Mouse (Mus musculus) heart, adult 10 weeks (tissue): ENCODE results near the gene Slco1a4. TPM values are rescaled to one million over a fixed set of nuclear protein-coding genes. Genes with fewer than 3 reads are reported as not detected.

Experiments used
- polyA plus RNA-seq: library from polyadenylated mRNA; stranded (reverse); fragments of 350-450 nt; fragmentation: Illumina TruSeq; extraction: RNeasy Lipid Tissue Mini Kit (QIAGEN cat#74804); gene quantifications from one replicate; pipeline ENCODE4 v1.2.3, GENCODE M21; 2014; ENCODE audit warnings: low read depth, low replicate concordance

Gene Slco1a4
- 0.94 TPM for polyA plus RNA-seq

DNA sequence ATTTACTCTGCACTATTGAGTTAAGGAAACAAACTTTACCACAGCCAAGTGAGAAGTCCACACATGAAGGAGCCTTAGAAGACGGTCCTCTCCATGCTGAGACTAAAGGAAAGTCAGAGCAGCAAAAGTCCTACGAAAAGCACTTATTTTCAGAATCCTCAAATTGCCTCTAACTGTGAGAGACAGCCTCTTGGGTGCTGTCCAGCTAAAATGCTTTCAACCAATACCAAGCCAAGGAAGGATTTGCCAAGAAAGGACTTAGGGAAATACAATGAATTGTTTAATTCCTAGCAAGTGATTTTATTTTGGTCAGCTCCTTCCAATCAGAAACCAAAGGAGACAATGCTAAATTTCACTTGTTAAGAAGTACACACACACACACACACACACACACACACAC is at the start of gene Slco1a4:
Gene Slco1a4, minus strand, starts transcription at position 115 of the 400 bp plus-strand sequence.

DNA sequence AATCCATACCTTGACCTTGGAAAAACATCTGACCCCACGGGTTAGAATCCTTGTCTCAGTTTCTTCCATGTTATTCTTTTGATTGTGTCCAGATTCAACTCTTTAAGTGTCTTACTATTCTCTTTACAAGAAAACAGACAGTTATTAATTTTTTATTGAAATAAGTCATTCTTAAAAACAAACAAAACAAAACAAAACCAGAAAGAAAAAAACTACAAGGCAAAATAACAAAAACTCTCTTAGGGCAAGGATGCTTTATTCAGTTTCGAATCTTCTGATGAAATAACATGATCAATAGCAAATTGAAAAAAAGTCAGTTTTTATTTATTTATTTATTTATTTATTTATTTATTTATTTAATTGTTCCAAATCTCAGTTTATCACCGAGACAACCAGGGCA is 82.3 kb downstream of the Slco1a4 start, which contains the start of gene Gm5724:
Gene Gm5724, minus strand, starts transcription at position 101 of the 400 bp plus-strand sequence.

Other genes with a start within 250 kb of the Slco1a4 start
- gene Slco1b2, start 226.7 kb downstream of the Slco1a4 start, polyA plus RNA-seq, result 0.60 TPM
- gene Gm5724, start 82.4 kb downstream of the Slco1a4 start, polyA plus RNA-seq, result not detected
- gene Slco1a1, start 90.8 kb upstream of the Slco1a4 start, polyA plus RNA-seq, result not detected
- gene Gm6614, start 155.2 kb upstream of the Slco1a4 start, polyA plus RNA-seq, result not detected